Mouse (Mus musculus): ENCODE results near the gene Drg2. TPM values are rescaled to one million over a fixed set of nuclear protein-coding genes. Genes with fewer than 3 reads are reported as not detected.

The Drg2 gene
- polyA plus RNA-seq, 1 experiment from 2014 or later: 95.5 TPM

Other genes with a start within 250 kb of the Drg2 start
- gene Srebf1, start 232.0 kb upstream of the Drg2 start, polyA plus RNA-seq (2015; fragmentation: Nextera tagmentation; extraction: Ambion mirVana): 38.5 and 46.0 TPM in 2 replicates
- 47.8 and 50.1 TPM in 2 replicates for gene Tom1l2, start 101.7 kb upstream of the Drg2 start, polyA plus RNA-seq (2015; fragmentation: Nextera tagmentation; extraction: Ambion mirVana)
- 4.3 and 5.1 TPM in 2 replicates for gene Drc3, start 101.3 kb upstream of the Drg2 start, polyA plus RNA-seq (2015; fragmentation: Nextera tagmentation; extraction: Ambion mirVana)
- gene Gid4, start 37.4 kb upstream of the Drg2 start, polyA plus RNA-seq (2015; fragmentation: Nextera tagmentation; extraction: Ambion mirVana): 20.4 and 23.3 TPM in 2 replicates
- 39.4 and 42.9 TPM in 2 replicates for gene Atpaf2, start 36.1 kb upstream of the Drg2 start, polyA plus RNA-seq (2015; fragmentation: Nextera tagmentation; extraction: Ambion mirVana)
- gene Myo15, start 14.7 kb downstream of the Drg2 start, polyA plus RNA-seq (2015; fragmentation: Nextera tagmentation; extraction: Ambion mirVana): 0.04 and 0.08 TPM in 2 replicates
- 27.2 and 31.0 TPM in 2 replicates for gene Alkbh5, start 81.8 kb downstream of the Drg2 start, polyA plus RNA-seq (2015; fragmentation: Nextera tagmentation; extraction: Ambion mirVana)
- 75.1 and 87.4 TPM in 2 replicates for gene Llgl1, start 245.1 kb downstream of the Drg2 start, polyA plus RNA-seq (2015; fragmentation: Nextera tagmentation; extraction: Ambion mirVana)